Mouse (Mus musculus) layer of hippocampus, adult 6 months (tissue): ENCODE data around the gene 1700066M21Rik. TPM values are rescaled to one million over a fixed set of nuclear protein-coding genes. Genes with fewer than 3 reads are reported as not detected.

Source experiments
- long read RNA-seq, 2 experiments: library from polyadenylated mRNA; unstranded; transcript quantifications; one replicate each; pipeline ENCODE4 v2.0.0; 2019 to 2020
- polyA plus RNA-seq: library from polyadenylated mRNA; unstranded; fragments of <200 nt; fragmentation: Nextera tagmentation; gene quantifications from 2 replicates; pipeline ENCODE4 v1.2.3, GENCODE M21; 2021

The 1700066M21Rik gene
- 22.6 and 32.4 TPM in 2 replicates for polyA plus RNA-seq
- long read RNA-seq, experiment 1, transcript 1700066M21Rik-201 (2 exons, 3,008 nt), result major isoform, 48 of 59 reads
- long read RNA-seq, experiment 1, partial matches to known transcripts, result 0 of 59 reads
- long read RNA-seq, experiment 1, other reads (novel, unspliced or antisense), result 11 of 59 reads
- long read RNA-seq, experiment 2, transcript 1700066M21Rik-201 (2 exons, 3,008 nt), result major isoform, 204 of 232 reads
- long read RNA-seq, experiment 2, partial matches to known transcripts, result 10 of 232 reads
- long read RNA-seq, experiment 2, other reads (novel, unspliced or antisense), result 18 of 232 reads

GRCm38 (mm10) chr1:57377376-57378341 is at the start of gene 1700066M21Rik:
TSS of gene 1700066M21Rik (plus strand) at chr1:57377620.

DNA sequence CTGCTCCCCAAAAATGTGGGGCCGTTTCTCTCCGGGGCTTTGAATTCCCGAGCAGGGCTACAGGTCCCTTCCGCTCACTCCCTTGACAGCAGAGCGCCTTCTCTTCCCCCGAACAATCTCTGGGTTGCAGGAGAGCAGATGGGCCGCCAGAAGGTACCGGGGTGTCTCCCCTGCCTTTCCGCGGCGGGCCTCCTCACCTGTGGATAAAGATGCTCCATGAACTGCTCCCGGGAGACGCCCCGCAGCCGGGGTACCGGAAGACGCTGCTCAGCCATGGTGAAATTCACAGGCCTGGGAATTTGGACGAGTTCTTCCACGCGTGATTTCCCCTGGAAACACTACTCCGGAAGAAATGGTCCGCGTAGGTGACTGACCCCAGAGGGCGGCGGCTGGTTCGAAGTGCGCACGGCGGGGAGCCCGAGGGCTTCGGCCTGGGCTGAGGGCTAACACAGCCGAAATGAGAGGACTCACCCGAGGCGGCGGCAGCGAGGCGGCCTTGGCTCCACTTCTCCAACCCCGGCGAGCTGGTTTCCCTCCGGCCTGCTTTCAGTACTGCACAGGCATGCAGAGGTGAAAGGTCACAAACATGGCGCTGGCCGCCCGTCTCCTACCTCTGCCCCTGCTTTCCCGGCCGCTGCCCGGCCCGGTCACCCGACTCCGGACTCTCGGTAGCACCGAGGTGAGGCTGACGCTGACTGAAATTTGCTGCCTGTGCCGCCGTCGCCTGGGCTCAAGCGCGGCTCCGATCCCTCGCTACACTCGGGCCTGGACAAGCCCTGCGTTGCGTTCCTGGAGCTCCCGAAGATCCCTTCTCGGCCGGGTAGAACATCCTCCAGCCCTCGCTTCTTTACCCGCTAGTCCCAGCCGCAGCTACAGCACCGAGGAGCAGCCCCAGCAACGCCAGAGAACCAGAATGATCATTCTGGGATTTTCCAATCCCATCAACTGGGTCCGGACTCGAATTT is 29.0 kb downstream of the 1700066M21Rik start, which contains the start of the genes Maip1 and Tyw5:
TSS of gene Maip1 (plus strand) at position 142 of the 965 bp plus-strand sequence.
TSS of gene Tyw5 (minus strand) at position 915 of the 965 bp plus-strand sequence.

Other genes starting within 250 kb of the 1700066M21Rik start
- 8.7 and 9.1 TPM in 2 replicates for gene Maip1, start 28.7 kb downstream of the 1700066M21Rik start, polyA plus RNA-seq
- gene Tyw5, start 29.5 kb downstream of the 1700066M21Rik start, polyA plus RNA-seq, result 22.7 and 26.1 TPM in 2 replicates